Mouse (Mus musculus) lung, adult 2 months (tissue): ENCODE measurements around the gene Mrpl58. TPM values are rescaled to one million over a fixed set of nuclear protein-coding genes. Genes with fewer than 3 reads are reported as not detected.
A peak's percentile ranks its signal among the peaks of the same experiment; 100 is the strongest.

ENCODE experiments used
- DNase-seq: peaks from one replicate; pipeline ENCODE4 v3.0.0; 2022
- H3K4me1 ChIP-seq: fragments of 200-500 bp; 2 replicates; pipeline ENCODE4 v1.6.1; 2011; ENCODE audit warnings: low read length; ENCODE audit not compliant: control insufficient read depth, insufficient read depth
- H3K4me3 ChIP-seq: fragments of 200-500 bp; replicated peaks from 2 replicates; pipeline ENCODE3; 2011; ENCODE audit warnings: low read depth, mild to moderate bottlenecking, control low read depth, low read length; ENCODE audit errors: extremely low read depth
- CTCF ChIP-seq: fragments of 200-500 bp; IDR thresholded peaks from 2 replicates; pipeline ENCODE4 v1.5.1; 2011; ENCODE audit warnings: mild to moderate bottlenecking, low read length, control low read depth; ENCODE audit not compliant: insufficient read depth
- POLR2A ChIP-seq: fragments of 200-500 bp; IDR thresholded peaks from 2 replicates; pipeline ENCODE4 v1.6.1; 2011; ENCODE audit warnings: low read depth, mild to moderate bottlenecking, control low read depth, low read length, borderline replicate concordance; ENCODE audit errors: extremely low read depth
- WGBS: fragments of 180-500 bp; shearing (Covaris S2); methylation state at CpG from one replicate; pipeline ENCODE4 v1.1.7; 2018; 5-methylcytosine and 5-hydroxymethylcytosine counted together
- polyA plus RNA-seq: library from polyadenylated mRNA; depleted of rRNA; stranded (reverse); fragments of >200 nt; gene quantifications from 2 replicates; pipeline ENCODE4 v1.2.3, GENCODE M21; 2012

The Mrpl58 gene
- polyA plus RNA-seq, 1 experiment = 80.8 TPM

- WGBS = 80% methylated on average over 3 of the region's 3 CpGs
- H3K4me1 ChIP-seq = peaks cover 16% of the 10 kb centered on the region
- no peak overlapping the region for H3K4me3 ChIP-seq
- no peak for DNase-seq
- TF ChIP-seq CTCF (no peak), POLR2A (no peak)
Measured at GRCm38 (mm10) chr11:115423091-115423490, 19.5 kb downstream of the Mrpl58 start.

GRCm38 (mm10) chr11:115424666-115425065 lies 21.1 kb downstream of the Mrpl58 start:
- no peak for TF ChIP-seq POLR2A
- no peak for TF ChIP-seq CTCF
- peaks cover 12% of the 10 kb centered on the region for H3K4me1 ChIP-seq
- no peak for DNase-seq
- WGBS = 85% methylated on average over 7 of the region's 7 CpGs
- no peak overlapping the region for H3K4me3 ChIP-seq

- H3K4me1 ChIP-seq = peaks cover 12% of the 10 kb centered on the region
- DNase-seq = no peak
- H3K4me3 ChIP-seq = no peak overlapping the region
- TF ChIP-seq POLR2A (no peak), CTCF (no peak)
- WGBS = 83% methylated on average over 6 of the region's 6 CpGs
Measured at GRCm38 (mm10) chr11:115425671-115426070, 22.1 kb downstream of the Mrpl58 start.

GRCm38 (mm10) chr11:115427482-115428331 lies 24.2 kb downstream of the Mrpl58 start:
- no peak for TF ChIP-seq POLR2A
- TF ChIP-seq CTCF = peak; percentile 74
- Histone ChIP-seq H3K4me1 (peaks cover 7% of the 10 kb centered on the region), H3K4me3 (peak overlapping the region; percentile 35)
- 23% methylated on average over 20 of the region's 20 CpGs for whole genome bisulfite sequencing
- DNase-seq = peak; percentile 41

GRCm38 (mm10) chr11:115429307-115429706 lies 25.8 kb downstream of the Mrpl58 start:
- no peak for TF ChIP-seq CTCF
- TF ChIP-seq POLR2A = no peak
- Histone ChIP-seq H3K4me3 (no peak overlapping the region), H3K4me1 (peaks cover 7% of the 10 kb centered on the region)
- DNase-seq = no peak
- WGBS = 77% methylated on average over 7 of the region's 7 CpGs

GRCm38 (mm10) chr11:115430561-115430960 lies 27.0 kb downstream of the Mrpl58 start:
- DNase-seq = no peak
- Histone ChIP-seq H3K4me3 (no peak overlapping the region), H3K4me1 (peaks cover 7% of the 10 kb centered on the region)
- TF ChIP-seq CTCF (no peak), POLR2A (no peak)
- 92% methylated on average over 6 of the region's 6 CpGs for WGBS

GRCm38 (mm10) chr11:115432814-115433213 lies 29.3 kb downstream of the Mrpl58 start:
- WGBS = 56% methylated on average over 4 of the region's 4 CpGs
- Histone ChIP-seq H3K4me1 (peaks cover 3% of the 10 kb centered on the region), H3K4me3 (no peak overlapping the region)
- no peak for DNase-seq
- no peak for TF ChIP-seq POLR2A
- no peak for TF ChIP-seq CTCF

- WGBS = 77% methylated on average over 6 of the region's 6 CpGs
- Histone ChIP-seq H3K4me1 (no peaks in the 10 kb centered on the region), H3K4me3 (no peak overlapping the region)
- TF ChIP-seq POLR2A = no peak
- no peak for TF ChIP-seq CTCF
- no peak for DNase-seq
Measured at GRCm38 (mm10) chr11:115433342-115433741, 29.8 kb downstream of the Mrpl58 start.

GRCm38 (mm10) chr11:115435596-115436337 lies 32.2 kb downstream of the Mrpl58 start:
- H3K4me3 ChIP-seq = no peak overlapping the region
- TF ChIP-seq CTCF = no peak
- no peaks in the 10 kb centered on the region for H3K4me1 ChIP-seq
- 10% methylated on average over 31 of the region's 31 CpGs for WGBS
- DNase-seq = no peak
